Mouse (Mus musculus) naive thymus-derived CD4-positive, alpha-beta T cell, adult 2 months (primary cell): ENCODE measurements around the gene Arv1.

ENCODE experiments used
- DNase-seq: peaks from one replicate; pipeline ENCODE4 v3.0.0-alpha.2; 2011; ENCODE audit warnings: low read depth

Gene Arv1

DNA sequence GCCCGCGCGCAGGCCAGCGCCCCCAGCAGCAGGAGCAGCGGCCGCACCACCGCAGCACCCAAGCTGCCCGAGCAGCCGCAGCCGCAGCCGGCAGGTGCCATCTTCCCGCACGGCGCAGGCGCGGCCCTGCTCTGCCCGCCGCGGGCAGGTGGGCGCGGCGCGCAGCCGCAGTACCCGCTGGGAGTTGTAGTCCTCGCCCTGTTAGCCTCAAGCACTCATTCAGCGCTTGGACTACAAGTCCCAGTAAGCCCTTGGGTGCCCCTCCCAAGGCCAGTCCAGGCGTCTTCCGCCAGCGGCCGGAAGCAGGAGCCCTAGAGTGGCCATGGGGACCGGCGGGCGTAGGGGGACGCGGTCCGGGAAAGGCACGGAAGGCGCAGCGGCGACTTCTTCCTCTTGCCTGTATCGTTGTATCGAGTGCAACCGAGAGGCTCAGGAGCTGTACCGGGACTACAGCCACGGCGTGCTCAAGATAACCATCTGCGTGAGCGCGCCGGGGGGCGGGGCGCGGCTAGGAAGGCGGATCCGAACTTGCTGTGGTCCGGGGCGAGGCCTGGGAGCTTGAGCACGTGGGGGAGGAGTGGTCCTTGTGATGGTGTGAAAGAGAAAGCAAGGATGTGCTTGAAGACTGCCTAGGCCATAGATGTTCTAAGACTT lies at the start of gene Arv1, which contains the start of gene Ttc13:
TSS of gene Arv1 (plus strand) at position 278 of the 654 bp plus-strand sequence.
TSS of gene Ttc13 (minus strand) at position 122 of the 654 bp plus-strand sequence.
- DNase-seq, result peak; percentile 98

DNA sequence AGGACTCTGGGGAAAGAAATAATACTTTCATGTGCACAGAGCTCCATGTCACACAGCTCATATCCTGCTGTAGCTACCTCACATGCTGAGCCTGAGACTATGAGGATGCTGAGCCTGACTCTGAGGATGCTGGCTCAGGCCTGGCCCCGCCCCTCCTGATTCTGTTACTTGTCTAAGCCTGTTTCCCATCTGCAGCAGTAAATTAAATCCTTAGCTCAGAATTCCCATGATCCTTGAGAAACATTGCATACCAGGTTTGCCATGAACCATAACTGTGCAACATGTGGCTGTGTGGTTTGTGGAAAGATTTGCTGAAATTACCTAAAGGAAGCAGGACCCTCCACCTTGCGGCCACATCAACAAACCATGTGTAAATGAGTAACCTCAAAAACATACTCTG lies 49.6 kb upstream of the Arv1 start:
- no peak for DNase-seq

DNA sequence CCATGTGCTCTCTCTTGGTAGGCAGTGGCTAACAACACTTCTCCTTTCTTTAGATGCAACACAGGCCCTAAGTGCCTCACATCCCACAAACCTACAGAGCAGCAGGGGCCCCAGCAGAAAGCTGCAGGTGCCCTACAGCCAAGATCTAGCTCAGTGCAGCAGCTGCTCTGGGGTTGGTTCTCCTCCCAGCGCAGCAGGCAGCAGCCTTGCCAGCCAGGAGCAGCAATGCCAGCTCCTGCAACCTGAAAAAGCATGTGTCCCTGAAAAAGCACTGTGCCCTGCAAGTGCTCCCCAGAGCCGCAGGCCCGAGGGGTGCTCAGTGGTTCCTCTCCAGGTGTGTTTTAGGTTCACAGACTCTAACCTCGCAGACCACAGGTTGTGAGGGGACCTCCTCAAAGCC lies 45.3 kb upstream of the Arv1 start:
- DNase-seq, result no peak

DNA sequence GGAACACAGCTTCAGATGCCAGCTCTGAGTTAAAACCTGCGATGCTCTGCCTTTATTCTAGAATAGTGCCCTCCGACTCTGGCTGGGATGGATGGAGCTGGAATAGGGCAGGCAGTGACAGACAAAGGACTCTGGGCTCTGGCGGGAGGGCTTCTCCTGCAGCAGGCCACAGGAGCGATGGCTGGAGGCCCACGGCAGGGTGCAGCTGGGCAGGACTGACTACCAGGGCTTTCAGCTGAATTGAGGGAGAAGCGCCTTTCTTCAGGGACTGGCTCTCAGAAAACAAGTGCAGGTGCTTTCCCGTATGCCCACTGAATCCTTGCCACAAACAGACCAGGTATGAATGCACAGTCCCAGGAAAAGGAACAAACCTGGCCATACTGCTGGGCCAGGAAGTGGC lies 44.9 kb upstream of the Arv1 start:
- no peak for DNase-seq

DNA sequence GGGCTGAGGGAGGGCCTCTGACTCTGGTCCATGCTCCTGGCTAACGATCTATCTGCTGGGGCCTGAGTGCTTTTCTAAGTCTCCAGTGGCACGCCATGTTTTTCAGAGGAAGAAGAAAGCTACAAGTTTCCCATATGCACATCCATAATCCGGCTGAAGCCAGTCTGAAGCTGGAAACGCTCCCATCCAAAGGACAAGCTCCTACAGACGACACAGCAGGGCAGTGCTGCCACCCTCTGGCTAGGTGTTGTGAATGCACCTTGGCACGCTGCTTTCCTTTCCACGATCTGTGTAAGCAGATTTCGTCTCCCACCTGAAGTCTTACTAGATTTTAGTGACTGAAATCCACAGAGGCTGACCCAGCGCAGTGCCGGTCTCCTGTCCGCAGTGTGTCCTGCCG lies 44.5 kb upstream of the Arv1 start:
- peak; percentile 65 for DNase-seq

DNA sequence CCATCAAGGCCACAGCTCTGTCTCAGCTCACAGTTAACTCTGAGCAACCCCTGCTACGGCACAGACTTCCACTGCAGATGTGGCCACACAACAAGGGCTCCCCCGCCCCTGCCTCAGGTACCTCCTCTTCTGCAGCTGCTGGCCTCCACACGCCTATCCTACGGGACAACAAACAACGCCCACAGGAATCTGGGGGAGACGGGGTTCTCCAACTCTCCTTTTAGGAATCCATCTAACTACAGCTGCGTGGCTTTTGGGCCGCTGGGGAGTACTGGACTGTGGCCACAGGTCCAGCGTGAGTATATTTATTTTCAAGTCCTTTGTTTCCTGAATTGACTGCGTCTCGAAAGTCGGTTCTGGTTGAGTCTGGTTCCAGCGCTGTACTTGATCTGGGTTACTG lies 43.7 kb upstream of the Arv1 start:
- no peak for DNase-seq

DNA sequence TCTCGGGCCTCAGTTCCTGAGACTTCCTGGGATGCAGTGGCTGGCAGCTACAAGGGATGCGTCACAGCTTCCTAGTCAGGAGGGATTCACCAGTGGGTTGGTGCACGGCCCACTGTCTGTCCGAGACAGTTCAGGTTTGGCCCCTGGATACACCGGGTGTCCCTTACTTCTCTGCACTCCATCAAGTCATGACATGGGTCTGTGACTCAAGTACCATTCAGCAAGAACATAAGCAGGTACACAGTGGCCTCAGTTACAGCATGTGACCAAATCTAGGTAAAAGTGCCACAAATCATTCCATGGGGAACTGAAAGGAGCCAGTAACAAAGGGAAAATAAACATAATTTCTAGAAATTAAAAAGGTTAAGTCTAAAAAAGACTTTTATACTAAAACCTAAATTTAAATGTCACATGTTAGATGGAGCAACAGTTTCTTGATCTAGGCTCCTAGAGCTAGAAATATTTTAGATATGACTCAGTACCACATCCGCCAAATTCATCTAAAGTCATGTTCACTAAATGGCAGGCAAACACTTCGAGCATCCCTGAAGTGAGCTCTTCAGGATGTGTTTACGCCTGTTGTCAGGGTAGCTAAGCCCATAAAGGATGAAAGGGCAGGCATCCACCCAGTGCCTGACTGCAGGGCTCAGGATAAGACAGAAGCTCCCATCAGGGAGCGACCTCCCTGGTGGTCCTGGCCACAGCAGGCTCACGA lies 40.7 kb upstream of the Arv1 start:
- no peak for DNase-seq

DNA sequence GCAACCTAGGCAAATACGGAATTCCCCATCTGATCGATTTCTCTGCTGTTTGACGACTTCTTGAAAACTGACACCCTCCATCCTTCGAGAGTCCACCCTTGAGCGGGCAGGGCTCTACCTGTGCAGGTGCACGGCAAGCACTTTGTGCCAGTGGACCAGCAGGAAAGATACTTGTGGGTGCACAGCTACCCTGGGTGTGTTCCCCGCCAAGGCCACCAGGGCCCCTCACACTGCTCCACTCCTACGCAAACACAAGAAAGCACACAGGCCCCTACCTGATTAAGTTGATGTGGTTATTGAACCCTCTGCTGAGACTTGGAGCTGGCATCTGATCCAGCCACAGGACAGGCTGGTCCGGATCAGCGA lies 40.2 kb upstream of the Arv1 start:
- DNase-seq, result no peak

DNA sequence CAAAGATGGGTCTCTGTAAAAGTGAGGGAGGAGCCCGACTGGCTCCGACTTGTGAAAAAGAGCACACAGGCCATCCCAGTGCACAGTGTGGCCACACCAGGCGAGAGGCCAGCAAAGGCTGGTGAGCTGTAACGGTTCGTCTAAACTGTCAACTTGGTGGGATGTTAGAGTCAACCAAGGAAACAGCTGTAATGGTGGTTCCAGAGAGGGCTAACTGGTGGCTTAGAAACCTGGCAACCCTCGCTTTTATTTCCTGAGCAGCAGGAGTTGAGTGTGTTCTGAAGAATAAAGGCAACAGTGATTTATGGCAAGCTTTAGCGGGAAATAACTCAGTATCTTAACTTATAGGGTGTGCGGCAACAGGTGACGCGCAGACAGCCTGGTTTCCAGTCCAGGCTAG lies 39.7 kb upstream of the Arv1 start:
- DNase-seq, result no peak

DNA sequence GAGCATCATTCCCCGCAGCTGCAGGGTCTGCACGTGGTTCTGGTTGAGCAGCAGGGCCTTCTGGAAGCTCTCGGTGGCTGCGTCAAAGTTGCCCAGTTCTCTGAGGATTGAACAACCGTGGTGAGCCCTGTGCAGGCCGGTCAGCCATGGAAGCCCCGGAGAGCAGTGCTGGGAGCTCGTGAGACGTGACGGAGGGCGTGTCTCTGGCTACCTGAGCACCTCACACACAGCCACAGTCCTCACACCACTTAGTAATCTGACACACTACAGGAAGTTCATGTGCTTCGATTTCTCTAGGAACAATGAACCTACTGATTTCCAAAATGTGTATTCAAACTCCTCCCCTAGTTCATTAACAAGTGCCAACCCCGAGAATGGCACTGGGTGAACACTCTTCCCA lies 33.0 kb upstream of the Arv1 start:
- DNase-seq, result no peak

DNA sequence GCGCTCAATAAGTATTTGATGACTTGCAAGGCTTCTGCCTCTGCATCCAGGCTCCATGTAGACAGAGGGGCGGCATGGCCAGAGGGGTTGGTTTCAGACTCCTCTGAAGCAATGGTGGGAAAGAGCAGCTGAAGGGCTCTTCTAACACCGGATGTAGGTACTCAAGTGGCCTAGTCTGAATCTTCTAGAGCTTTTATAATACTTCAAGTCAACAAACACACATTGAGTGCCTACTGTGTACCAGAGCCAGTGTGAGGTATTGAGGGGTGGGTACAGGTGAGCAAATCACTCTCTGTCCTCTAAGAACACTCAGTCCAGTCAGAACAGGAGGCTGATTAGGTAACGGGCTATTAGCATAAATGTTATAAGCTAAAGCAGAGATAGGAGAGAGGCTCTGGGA lies 30.2 kb upstream of the Arv1 start:
- DNase-seq, result no peak

DNA sequence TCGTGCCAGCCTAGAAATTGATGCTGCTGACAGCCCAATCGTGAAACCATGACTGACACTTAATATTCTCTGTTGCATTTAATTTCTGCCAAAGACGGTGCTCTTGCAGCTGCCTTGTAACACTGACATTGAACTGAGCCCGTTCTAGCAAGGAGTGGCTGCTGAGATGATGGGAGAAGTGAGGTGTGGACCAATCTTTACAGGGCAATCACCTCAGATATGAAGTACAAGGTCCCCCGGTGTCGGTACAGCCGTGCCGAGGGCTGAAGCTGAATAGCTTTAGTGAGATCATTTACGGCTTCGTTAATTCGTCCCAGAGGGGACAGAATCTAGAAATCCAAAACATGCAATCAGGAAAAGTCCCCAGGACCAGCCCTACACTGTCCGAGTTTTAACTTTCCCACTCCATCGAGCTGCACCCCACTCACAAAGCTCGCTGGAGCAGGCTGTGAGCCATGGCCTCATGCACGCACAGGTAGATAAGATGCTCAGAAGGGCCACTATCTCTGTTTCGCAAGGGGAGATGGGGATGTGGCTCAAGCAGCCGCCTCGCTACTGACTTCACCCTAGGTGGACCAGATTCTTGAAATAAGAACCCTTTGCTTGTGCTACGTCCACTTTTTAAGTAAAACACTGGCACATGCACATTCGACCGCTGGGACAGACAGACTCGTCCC lies 26.4 kb upstream of the Arv1 start:
- no peak for DNase-seq

DNA sequence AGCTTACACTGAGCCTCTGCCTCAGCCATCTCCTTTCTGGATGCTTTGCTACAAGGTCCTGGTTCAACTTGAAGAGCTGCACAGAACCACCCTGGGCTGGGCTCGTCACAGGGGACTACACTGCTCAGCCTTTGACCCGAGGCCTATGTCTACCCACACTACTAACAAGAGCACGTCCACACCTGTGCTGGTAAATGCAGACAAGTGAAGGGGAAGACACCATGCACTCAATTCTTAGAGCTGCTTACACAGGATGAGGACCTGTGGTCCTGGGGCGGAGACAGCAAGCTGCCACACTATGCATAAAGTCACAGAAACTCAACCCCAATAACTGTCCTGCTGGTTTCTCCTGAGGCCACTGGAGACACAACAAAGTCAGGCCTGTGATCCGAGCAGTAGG lies 21.7 kb upstream of the Arv1 start:
- peak; percentile 40 for DNase-seq

DNA sequence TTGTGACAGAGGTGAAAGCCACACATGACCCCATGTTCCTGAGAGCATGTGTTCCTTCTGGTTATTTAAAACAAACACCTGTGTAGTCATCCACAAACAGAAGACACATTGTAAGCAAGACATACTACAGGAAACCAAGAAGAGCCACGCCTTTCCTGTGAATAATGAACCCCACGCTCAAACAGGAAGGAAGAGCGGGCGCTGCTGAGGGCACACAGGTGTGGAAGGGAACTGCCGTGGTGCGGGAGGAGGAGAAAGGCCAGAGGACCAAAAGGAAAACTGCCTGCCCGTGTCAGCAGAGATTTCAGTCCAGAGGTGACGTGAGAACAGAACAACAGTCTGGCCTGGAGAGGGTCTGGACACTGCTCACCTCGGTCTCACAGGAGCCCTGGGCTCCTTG lies 20.9 kb upstream of the Arv1 start:
- DNase-seq, result peak; percentile 82

DNA sequence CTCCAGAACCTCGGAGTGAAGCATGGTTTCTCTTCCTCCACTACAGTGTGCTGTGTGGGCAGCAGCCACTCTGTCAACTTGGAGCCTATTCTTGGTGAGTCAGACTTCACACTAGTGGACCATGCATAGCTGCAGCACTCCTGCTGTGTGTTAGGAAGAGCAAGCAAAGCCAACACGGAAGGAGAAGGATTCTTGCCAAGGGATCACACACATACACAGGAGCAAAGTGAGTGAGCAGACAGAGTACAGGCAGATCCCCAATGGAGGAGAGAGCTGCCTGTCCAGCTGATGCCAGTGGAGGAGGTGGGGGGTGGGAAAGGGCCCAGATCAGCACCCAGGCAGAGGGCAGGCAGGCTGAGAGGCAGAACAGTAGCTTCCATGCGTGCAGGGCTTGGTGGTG lies 19.8 kb upstream of the Arv1 start:
- DNase-seq, result no peak

DNA sequence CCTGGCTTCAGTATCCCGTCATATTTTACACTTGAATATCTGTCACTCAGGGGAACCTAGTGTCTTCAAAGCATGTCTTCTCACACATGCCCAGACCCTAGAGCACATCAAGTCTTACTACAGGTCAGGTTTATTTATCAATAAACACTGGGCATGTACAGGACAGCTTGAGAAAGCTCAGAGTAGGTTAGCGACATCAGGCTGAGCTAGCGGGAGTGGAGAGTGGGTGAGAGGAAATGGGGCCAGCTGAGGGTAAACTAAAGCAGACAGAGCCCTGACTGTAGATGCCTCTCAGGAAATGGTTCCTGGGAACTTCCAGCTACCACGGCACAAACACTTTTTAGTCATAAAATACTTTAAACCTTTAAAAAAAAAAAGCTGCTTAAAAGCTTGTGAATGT lies 18.4 kb upstream of the Arv1 start:
- peak; percentile 58 for DNase-seq

DNA sequence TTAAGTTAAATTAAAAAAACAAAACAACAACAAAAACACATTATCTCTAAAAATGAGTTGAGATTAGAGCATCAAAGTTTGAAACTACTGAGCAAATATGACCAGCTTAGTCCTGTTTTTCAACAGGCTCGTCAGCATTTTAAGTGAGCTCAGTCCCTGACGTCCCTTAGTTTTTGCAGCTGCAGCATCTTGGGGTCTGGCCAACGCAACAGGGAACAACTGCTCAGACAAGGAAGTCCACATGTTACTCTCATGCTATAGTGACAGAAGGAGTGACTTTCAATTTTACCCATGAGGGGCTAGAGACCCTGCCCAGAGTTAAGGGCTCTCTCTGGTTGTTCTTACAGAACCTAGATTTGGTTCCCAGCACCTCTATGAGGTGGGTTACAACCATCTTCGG lies 17.6 kb upstream of the Arv1 start:
- no peak for DNase-seq

DNA sequence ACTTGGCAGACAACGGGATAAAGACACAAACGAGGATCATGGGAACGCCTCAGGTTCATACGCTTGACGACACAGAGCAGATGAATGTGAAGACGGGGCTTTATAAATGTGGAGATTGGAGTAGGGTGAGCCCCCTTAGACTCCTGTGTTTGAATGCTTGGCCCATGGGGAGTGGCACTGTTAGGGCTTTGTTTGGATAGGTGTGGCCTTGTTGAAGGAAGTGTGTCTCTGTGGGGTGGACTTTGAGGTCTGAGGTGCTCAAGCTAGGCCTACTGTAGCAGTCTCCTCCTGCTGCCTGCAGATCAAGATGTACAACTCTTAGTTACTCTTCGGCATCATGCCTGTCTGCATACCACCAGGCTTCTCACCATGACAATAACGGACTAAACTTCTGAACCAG lies 16.1 kb upstream of the Arv1 start:
- no peak for DNase-seq

DNA sequence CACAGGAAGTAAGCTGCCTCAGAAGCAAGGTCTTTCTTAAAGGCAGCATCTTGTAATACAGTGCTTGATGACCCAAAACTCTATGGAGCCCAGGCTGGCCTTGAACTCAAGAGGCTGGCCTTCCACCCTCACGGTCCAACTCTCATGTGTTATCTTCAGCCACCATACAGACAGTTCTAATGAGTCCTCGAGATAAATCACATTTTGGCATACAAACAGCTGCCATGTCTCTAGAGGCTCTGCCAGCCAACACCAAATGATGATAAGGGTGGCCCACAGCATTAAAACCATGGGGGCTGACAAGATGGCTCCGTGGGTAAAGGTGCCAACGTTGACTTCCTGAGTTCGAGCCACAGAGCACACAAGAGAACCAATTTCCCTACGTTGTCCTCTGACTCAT lies 8.7 kb upstream of the Arv1 start:
- DNase-seq, result no peak

DNA sequence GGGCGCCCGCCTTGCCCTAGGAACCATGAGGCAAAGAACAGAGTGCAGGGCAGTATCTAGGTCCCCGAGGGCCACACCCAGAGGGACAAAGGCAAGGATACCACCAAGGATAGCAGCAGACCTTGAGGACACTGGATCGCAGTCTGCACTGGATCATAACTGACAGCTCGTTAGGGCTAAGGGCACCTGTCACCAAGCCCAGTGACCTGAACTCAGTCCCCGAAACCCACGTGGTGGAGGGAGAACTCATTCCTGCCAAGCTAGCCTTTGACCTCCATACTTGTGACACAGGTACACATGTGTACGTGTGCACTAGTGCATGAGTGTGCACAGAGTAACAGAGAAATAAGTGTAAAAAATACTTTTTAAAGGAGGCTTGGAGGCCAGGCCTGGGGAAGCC lies 6.2 kb upstream of the Arv1 start:
- no peak for DNase-seq

DNA sequence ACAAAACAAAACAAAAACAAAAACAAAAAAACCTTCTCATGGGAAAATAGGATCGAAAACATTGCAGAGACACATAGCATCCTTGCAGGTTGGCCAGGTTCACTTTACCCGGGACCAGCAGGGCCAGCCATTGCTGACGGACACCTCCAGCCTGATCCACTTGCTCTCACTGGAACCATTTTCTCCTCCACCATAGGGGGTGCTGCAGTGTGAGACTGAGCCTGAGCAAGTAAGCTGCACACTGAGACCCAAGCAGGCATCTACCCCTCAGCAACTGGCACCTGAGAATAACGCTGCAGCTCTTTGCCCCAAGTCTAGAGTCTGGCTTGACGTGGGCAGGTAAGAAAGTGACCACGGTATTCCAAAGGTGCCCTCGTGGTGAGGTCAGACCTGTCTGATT lies 1.8 kb upstream of the Arv1 start:
- peak; percentile 40 for DNase-seq

DNA sequence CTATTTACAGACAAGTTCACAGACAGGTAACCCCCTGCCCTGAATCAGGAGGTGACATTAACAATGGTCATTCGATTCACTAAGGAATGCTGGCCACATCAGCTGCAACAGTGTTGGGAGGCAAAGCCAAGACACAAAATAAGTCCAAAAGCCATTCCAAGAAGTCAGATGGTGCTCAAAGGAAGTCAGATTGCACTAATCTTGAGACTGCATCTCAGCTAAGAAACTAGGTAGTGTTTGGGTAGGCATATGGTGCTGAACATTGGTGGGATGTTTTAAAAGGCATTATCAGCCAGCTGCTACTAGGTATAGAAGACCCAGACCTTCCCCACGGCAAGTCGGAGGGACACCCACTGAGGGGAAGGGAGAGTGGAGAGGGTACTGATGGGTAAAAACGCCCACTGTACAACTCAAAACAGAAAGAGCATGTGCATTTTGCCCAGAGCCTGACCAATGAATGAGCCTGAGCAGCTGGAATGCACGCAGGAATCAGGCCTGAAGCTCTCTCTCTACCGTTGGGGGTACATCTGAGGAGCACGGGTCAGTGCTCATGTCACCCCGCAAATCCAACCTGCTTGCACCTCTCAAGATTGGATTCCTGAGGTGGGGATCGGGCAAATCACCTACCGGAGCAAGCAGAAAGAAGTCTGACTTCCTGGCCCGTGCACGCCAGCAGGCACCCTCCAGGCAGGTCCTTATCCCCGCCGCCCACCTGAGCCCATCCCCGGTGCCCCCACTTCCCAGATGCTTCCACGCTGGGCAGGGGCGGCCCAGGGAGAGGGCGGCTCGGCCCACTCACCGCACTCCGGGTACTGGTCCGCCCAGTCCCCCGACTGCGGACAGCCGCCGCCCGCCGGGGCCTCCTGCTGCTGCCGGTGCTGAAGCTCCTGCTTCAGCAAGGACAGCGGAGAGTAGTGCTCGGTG lies 739 bp upstream of the Arv1 start:
- no peak for DNase-seq
